Mouse (Mus musculus): ENCODE data around the gene Gzme. TPM values are rescaled to one million over a fixed set of nuclear protein-coding genes. Genes with fewer than 3 reads are reported as not detected.
"Not testable (repeated sequence)": the region's sequence is repeated elsewhere in the genome, so short reads cannot be mapped to it uniquely, and the experiment has no call there.

The Gzme gene
- total RNA-seq (2021), result not detected

DNA sequence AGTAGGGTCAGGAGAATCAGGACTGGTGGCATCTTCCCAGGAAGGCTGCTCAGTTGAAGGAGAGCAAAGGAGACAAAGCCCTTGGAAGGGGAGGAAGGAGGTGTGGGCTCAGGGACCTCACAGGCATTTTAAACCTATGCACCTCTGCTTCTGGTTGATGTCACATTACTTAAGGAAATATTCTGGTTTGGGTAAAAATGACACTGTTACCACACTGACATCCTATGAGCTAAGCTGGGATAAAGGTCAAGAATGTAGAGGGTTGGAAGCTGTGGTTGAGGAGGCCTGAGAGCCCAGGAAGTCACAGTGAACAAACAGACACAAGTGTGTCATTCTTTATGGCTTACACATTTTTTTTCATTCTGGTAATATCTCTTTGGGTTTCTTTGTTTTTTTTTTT is at the start of gene Gzme:
TSS of gene Gzme (minus strand) at position 101 of the 400 bp plus-strand sequence.
- intact Hi-C loops (cut with DNase I), result no loop called here
- no peak for DNase-seq

DNA sequence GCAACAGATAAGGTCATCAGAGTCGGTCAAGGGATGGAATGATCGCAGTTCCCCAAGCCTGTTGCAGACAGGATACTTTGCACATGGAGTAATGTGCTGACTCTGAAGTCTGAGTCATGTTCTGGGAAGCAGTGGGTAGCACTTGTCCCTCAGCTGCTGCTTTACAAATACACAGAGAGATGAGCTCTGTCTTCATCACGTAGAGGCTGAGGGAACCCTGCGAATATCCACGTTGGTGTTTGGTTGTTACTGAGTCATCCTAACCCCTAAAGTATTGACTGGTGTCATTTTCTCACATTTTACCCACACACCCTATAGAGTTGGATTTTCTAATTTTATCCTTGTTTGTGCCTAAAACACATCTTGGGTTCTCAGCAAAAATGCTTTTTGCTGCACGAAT is 47.6 kb upstream of the Gzme start:
- no peak for DNase-seq
- intact Hi-C loops (cut with DNase I), result no loop called here

DNA sequence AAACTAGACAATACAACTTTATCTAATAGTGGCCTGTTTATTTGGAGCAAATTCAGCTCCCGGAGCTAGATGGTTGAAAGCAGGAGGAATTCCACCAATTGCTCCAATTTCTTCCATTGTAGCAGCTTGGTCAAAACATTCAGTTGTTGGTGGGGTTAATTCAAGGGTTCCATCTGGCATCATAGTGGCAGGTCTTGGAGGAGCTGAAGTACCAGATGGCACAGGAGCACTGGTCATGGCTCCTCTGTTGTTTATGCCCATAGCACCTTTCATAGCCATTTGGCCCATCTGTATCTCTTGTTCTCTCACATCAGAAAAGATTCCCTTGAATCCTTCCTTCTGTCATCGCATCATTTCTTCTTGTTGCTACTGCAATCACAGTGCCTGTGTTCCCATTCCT is 41.7 kb upstream of the Gzme start:
- intact Hi-C loops (cut with DNase I), result no loop called here
- DNase-seq, result no peak

DNA sequence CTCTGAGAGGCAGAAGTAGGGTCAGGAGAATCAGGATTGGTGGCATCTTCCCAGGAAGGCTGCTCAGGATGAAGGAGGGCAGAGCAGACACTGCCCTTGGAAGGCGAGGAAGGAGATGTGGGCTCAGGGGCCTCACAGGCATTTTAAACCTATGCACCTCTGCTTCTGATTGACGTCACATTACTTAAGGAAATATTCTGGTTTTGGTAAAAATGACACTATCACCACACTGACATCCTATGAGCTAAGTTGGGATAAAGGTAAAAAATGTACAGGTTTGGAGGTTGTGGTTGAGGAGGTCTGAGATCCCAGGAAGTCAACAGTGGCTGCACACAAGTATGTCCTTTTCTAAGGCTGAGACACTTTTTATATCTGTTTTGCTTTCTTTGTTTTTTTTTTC is 39.1 kb upstream of the Gzme start, which contains the start of gene Gzmg:
TSS of gene Gzmg (minus strand) at position 101 of the 400 bp plus-strand sequence.
- DNase-seq; intact Hi-C loops (cut with DNase I): not testable (repeated sequence)

DNA sequence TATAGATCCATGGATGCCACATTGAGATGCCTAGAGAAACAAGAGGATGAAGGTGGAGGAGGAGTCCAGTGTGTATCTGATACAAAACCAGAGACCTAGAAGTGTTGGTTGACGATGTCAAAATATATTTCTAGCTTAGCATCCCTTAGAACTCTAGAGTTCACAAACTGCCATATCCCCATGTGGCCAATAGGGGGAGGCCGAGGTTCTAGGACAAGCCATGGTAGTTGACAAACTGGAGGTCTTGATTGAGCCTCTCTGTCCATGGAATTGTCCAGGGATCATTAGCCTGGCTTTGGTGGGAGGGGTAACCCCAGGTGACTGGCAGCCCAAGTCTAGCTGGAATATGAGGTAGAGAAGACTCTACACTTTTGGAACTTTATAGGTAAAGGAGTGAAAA is 34.9 kb upstream of the Gzme start:
- no peak for DNase-seq
- intact Hi-C loops (cut with DNase I), result no loop called here

DNA sequence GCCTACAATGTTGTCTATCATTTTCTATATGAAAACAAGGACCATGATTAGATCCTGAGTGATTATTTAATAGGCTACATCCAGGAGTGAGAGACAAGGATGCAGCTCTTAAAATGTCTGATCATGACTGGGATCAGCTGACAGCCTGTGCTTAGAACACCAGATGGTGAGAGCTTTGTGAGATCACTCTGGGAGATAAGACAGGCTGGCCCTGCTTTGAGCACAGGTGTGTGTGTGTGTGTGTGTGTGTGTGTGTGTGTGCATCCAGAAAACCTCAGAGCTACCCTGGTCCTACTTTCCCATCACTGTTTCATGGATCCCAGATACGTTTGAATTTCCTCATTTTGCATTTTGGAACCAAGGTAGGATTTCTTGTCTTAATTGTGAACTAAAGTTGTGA is 13.2 kb upstream of the Gzme start:
- intact Hi-C loops (cut with DNase I); DNase-seq: not testable (repeated sequence)

DNA sequence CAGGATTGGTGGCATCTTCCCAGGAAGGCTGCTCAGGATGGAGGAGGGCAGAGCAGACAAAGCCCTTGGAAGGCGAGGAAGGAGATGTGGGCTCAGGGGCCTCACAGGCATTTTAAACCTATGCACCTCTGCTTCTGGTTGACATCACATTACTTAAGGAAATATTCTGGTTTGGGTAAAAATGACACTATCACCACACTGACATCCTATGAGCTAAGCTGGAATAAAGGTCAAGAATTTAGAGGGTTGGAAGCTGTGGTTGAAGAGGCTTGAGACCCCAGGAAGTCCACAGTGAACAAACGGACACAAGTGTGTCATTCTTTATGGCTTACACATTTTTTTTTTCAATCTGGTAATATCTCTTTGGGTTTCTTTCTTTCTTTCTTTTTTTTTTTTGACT is 12.1 kb upstream of the Gzme start, which contains the start of gene Gzmd:
TSS of gene Gzmd (minus strand) at position 101 of the 400 bp plus-strand sequence.
- intact Hi-C loops (cut with DNase I); DNase-seq: not testable (repeated sequence)

DNA sequence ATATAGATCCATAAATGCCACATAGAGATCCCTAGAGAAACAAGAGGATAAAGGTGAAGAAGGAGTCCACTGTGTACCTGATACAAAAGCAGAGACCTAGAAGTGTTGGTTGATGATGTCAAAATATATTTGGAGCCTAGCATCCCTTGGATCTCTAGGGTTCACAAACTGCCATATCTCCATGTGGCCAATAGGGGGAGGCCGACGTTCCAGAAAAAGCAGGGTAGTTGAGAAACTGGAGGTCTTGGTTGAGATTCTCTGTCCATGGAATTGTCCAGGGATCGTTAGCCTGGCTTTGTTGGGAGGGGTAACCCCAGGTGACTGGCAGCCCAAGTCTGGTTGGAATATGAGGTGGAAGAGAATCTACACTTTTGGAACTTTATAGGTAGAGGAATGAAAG is 7.9 kb upstream of the Gzme start:
- DNase-seq, result no peak
- intact Hi-C loops (cut with DNase I), result no loop called here

DNA sequence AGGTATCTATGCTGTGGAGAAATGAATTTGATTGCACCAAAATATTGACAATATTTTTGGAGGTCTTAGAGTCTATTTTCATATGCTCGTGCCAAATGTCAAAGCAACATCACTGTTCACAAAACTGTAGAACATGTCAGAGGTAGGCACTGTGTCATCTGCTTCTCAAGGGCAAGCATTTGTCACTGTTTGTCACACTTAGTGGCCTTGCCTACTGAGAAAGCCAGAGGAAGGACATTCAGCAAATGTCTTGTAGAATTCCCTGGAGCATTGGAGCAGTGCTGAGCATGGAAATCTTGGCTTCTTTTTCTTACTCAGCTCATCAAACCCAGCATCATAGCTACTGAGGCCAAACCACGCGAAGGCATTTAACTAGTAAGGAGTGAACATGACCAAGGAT is 3.1 kb upstream of the Gzme start:
- no peak for DNase-seq

DNA sequence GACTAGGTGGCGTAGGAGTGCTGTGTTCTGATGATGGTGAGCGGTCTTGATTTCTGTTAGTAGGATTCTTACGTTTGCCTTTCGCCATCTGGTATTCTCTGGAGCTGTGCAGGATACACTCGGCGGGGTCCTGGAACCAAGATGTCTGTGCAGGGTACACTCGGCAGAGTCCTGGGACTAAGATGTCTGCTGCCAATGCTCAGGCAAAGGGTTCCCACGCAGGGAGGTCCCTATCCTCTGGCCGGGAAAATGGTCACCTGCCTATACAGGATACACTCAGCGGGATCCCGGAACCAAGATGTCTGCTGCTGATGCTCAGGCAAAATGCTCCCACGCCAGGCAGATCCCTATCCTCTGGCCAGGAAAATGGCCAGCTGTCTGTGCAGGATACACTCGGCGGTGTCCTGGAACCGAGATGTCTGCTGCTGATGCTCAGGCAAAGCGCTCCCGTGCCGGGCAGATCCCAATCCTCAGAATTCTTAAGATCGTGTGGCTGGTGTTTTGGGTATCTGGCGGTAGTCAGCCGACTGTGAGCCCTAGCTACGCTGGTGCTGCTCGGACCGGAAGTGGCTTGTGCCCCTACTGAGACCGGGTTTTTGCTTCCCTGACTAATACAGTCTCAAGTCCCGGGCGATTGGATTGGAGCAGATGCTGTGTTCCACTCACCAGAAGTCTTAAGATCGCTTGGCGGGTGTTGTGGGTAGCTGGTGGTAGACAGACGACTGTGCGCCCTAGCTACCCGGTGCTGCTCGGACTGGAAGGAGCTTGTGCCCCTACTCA is 4.7 kb downstream of the Gzme start:
- intact Hi-C loops (cut with DNase I); DNase-seq: not testable (repeated sequence)

More for the DNA sequence above, 3.1 kb upstream of the Gzme start:
- intact Hi-C loops (cut with DNase I), result no loop called here

DNA sequence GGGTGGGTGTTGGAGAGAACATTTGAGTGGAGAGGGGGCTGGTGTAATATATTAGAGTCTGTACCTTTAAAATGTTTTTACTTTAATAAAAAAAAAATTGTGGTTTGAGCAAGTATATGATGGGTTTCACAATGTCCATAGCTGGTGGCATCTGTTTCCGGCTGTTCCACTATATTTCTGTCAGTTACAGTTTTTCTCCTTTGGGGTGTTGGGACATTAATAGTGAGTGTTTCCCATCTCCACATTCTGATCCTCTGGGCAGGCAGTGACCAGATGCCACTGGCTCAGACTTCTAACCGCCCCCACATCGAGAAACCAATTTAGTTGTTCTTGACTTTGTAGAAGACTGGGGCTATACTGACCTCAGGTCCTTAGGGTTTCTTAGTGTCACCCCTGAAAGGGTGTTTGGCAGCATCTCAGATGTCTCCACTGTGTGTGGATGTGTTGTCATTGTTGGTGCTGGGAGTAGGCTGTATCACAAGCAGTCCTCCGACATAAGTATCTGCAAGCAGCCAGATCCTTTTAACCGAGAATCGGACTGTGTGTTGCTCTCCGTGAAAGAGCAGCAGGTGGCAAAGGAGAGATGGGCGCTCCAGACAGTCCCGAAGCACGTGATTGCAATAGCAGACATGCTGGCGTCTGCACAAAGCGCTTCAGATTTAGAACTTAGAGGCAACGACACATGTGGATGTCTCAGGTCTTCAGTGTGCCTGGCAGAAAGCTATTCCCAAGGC is 14.8 kb downstream of the Gzme start:
- no peak for DNase-seq
- intact Hi-C loops (cut with DNase I), result no loop called here

DNA sequence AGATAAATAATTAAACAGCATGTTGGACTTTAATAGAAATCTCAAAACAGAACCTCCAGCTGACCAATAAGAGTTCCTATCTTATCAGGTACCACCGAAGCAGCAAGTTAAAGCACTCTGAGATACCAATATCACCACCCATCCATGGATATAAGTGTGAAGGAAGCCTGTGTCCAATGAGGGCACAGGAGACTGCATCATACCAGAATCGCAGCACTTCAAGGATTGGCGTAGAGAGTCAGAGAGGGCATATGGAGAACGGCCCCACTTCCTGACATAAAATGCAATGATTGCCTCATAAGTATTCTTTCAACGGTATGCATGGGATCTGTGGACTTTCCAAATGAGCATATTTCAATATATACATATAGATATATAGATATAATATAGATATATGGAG is 15.4 kb downstream of the Gzme start:
- intact Hi-C loops (cut with DNase I), result no loop called here
- DNase-seq, result no peak

DNA sequence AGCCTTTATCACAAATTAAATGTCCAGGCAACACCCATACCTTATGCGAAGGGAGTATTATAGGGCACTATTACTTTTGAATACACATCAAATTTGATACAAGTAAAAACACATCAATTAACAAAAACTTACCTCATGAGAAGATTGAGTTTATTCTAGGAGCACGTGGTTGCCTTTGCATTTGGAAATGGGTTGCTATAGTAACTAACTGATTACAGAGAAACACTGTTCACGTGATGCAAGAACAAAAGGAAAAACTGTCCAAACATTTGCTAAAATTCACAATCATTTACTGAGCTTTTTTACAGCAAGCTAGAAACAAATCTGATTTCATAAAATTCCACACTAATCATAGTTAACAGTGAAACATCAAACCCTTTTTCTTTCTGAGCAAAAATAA is 17.0 kb downstream of the Gzme start:
- intact Hi-C loops (cut with DNase I), result no loop called here
- DNase-seq, result no peak

DNA sequence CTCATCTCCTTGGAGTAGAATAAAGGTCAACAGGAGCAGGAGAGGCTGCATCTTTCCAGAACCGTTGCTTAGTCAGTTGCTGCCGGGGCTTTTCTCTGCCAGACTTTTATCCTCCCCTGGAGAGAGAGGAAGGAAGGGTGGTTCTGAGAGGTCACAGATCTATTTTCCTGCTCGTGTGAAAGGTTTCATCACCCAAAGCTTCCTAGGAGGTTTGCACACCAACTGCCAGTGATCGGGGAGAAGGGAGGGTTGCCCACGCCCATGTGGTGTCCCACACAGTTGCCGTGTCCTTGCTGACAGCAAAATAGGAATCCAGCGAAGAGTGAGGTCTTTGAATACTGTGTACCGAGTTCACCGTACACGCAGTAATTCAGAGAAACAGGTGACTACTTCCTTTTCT is 18.0 kb downstream of the Gzme start, which contains the start of gene Ctsg:
TSS of gene Ctsg (minus strand) at position 189 of the 400 bp plus-strand sequence.
- intact Hi-C loops (cut with DNase I), result no loop called here
- DNase-seq, result no peak

DNA sequence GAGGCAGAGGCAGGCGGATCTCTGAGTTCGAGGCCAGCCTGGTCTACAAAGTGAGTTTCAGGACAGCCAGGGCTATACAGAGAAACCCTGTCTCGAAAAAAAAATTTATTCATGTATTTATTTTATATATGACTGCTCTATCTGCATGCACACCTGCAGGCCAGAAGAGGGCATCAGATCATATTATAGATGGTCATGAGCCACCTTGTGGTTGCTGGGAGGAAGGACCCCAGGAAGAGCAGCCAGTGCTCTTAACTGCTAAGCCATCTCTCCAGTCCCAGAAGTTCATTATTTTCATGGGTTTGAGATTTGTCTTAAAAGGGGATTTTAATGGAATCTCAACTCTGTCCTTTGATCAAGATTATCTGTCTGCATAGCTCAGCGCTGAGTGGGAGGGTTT is 21.5 kb downstream of the Gzme start:
- DNase-seq, result peak; percentile 12
- intact Hi-C loops (cut with DNase I), result no loop called here

DNA sequence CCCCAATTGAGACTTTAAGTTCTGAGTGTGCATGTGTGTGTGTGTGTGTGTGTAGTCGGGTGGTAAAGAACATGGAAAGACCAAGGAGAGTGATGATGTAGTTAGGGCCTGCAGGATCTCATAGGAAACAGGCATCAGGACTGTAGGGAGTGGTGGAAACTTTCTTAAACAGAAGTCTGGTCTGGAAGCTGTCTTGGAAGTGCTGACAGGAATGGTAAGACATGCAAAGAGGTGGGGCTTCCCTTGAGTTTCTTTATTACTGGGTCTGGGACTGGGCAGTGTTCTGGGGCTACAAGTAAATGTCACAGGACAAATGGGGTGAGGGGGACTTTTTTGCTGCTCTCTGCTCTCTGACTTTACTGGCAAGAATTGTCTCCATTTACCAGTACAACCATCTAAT is 22.8 kb downstream of the Gzme start:
- intact Hi-C loops (cut with DNase I), result no loop called here

DNA sequence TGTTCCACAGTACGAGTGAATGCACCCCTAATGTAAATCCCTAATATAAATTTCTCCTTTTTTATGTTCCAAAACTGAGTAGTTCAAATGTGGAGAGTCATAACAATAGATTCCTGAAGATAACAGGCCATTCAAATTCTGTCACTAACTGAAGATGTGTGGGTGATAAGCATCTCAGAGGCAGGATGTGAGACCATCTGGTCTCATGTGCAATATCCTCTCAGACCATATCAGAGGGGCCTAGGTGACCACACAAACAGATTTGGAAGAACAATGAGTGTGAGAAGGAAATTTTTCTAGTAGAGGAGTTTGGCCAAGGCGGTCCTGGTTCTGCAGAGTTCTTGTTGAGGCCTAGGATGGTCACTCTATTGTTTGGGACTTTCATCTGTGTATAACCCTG is 27.1 kb downstream of the Gzme start:
- intact Hi-C loops (cut with DNase I), result no loop called here
- DNase-seq, result no peak

More for the DNA sequence above, 22.8 kb downstream of the Gzme start:
- no peak for DNase-seq

DNA sequence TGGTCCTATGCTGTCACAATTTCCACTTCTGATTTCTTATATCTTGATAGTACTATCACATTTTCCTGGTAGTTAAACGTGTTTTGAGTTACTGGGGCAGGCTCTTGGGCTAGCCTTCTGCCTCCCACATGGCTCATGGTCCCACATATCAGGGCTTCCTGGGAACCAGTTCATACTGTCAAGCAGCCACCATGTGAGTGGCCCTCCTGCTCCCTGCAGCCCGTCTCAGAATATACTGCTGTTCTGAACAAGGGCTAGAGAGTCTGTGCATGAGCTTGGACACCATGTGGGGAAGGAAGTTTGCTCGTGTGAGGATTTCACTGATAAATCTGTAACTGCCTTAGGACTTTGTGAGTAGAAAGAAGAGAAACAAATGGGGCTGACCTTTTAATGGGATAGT is 33.7 kb downstream of the Gzme start:
- no peak for DNase-seq
- intact Hi-C loops (cut with DNase I), result no loop called here

DNA sequence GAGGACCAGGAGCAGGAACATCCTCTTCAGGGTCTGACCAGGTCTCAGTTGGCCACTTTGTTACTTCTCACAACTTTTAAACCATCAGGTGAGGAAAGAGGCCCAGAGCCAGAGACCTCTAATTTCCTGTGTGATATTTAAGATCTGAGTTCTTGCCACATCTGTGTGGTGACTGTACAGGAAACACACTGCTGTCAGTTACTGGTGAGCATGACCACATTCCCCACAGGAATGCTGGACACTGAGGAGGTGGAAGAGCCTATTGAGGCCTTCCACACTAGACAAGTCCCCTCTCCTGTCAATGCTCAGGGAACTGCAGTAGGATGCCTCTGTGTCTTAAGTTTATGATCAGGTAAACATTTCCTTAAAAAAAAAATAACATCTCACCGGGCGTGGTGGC is 35.3 kb downstream of the Gzme start, which contains the start of gene Mcpt8:
TSS of gene Mcpt8 (minus strand) at position 107 of the 400 bp plus-strand sequence.
- intact Hi-C loops (cut with DNase I), result no loop called here

DNA sequence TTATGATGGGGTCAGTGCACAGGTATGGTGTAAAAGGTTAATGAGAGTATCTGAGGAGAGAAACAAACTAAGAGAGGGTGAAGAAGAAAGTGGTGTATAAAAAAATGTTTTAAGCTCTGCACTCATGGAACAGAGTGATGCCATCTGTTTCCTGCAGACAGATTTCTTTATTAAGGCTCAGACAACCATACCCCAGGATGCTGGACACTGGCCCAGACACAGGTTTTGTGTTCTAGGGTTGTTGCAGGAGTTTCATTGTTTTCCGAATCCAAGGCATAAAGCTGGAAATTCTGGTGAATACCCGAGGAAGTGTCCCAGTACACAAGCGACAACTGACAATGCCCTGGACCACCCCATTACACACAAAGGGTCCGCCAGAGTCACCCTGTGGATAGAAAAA is 38.4 kb downstream of the Gzme start:
- DNase-seq, result peak; percentile 29
- intact Hi-C loops (cut with DNase I), result no loop called here

More for the DNA sequence above, 35.3 kb downstream of the Gzme start, which contains the start of gene Mcpt8:
- no peak for DNase-seq
